Mouse (Mus musculus) left cerebral cortex, adult 18-20 months (tissue): ENCODE results near the gene Acp1. TPM values are rescaled to one million over a fixed set of nuclear protein-coding genes. Genes with fewer than 3 reads are reported as not detected.

ENCODE experiments used
- DNase-seq, 2 experiments: peaks; one replicate each; pipeline ENCODE4 v3.0.0; 2021 to 2022; ENCODE audit warnings: low spot score in 2 of 2, mixed read lengths in 1 of 2
- long read RNA-seq, 2 experiments: library from polyadenylated mRNA; stranded (forward); transcript quantifications; one replicate each; pipeline ENCODE4 v2.0.0; 2021
- total RNA-seq, 2 experiments: library from RNA; stranded (reverse); gene quantifications; 2 replicates each; pipeline ENCODE4 v1.2.3; 2021

Gene Acp1
- total RNA-seq: 10 to 100 TPM; 56.8 to 57.5 TPM
- long read RNA-seq, experiment 1, transcript Acp1-202 (6 exons, 2,754 nt): major isoform, 75 of 132 reads
- long read RNA-seq, experiment 1, transcript Acp1-201 (6 exons, 3,066 nt): minor isoform, 52 of 132 reads
- long read RNA-seq, experiment 1, partial matches to known transcripts: 1 of 132 reads
- long read RNA-seq, experiment 1, other reads (novel, unspliced or antisense): 3 of 132 reads
- long read RNA-seq, experiment 2, transcript Acp1-202 (6 exons, 2,754 nt): major isoform, 52 of 110 reads
- long read RNA-seq, experiment 2, transcript Acp1-201 (6 exons, 3,066 nt): minor isoform, 47 of 110 reads
- long read RNA-seq, experiment 2, partial matches to known transcripts: 0 of 110 reads
- long read RNA-seq, experiment 2, other reads (novel, unspliced or antisense): 10 of 110 reads

DNA sequence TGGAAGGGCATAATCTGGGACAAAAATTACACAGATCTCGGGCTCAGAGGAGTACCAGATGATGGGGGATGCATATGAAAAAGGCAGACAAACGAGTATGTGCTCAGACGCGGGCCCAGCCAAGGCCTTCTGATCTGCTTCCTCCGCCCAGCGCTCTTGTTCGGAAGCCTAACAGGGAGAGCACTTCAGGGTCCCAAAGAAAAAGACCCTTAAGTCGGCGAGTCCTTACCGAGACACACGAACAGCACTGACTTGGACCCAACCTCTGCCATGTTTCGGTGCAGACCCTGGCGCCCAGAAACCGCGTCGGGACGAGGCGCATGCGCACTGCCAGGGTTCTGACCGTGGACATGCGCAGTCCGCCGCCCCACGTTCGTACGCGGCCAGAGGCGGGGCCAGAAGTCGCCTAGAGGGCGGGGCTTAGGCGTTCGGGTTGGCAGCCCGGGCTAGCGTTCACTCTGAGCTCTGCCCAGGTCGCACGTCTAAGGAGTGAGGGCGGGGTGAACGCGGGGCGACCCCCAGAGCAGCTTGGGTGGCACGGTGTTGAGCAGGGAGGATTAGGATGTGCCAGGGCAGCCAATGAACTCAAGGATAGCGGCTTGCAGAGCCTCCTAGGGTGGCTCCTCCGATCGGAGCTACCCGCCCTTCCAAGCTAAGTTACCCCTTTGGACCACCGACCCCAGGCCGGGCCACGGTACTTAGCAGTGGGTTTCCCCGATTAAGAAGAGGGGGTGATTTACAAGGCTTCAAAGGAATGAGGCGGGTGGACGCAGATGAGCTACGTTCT lies at the start of gene Acp1, which contains the start of gene Sh3yl1:
TSS of gene Acp1 (minus strand) at position 329 of the 787 bp plus-strand sequence.
TSS of gene Sh3yl1 (plus strand) at position 408 of the 787 bp plus-strand sequence.
- peak; percentile 93 to 95 for DNase-seq

DNA sequence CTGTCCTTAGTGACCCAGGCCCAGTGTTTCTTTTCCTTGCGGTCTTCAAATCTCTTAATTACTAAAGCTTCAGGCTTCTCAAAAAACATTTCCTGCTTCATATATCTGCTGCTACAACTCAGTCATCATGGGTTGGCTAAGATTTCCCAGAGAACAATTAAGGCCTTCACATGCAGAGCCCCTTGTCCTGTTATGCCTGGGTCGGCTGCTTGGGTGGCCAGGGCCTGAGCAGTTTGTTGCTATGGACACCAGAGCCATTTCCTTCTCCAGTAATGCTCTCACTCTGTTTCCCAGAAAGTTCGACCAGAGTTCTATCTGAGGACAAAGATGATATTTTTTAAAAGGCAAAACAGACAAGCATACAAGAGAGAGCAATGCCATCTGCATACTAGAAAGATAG lies 32.8 kb upstream of the Acp1 start:
- DNase-seq: no peak

DNA sequence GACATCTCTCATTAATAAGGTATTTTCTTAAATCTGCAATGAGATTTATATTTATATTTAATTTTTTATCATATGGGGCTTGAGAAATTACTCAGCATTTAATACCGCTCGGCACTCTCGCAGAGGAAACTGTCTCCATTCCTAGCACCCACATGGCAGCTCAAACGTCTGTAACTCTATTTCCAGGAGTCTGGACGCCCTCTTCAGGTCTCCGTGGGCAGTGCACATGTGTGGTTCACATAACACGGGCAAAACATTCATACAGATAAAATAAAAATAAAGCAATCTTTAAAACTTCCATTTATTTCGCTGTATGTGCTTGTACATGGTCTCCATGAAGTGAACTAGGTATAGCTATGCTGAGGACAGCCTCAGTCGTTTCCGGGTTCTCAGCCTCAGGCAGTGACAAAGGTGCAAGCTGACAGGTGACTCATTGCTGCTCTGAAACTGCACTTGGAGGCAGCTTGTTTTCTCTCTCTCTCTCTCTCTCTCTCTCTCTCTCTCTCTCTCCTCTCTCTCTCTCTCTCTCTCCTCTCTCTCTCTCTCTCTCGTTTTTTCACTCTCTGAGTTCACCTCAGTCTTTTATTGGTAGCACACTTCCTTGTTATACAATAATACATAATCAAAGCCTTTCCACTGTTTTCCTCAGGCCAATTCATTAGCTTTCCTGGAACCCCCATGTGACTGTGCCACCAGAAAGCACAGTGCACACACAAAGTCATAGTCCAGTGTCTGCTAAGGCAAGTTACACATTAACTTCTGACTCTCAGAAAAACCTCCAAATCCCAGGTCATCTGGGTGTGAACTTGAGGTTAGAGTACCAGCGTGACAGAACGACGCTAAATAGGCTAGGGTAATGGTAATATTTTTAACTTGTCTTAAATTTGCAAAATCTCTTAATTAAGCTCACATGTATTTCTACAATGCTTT lies 31.9 kb upstream of the Acp1 start:
- DNase-seq: no peak

DNA sequence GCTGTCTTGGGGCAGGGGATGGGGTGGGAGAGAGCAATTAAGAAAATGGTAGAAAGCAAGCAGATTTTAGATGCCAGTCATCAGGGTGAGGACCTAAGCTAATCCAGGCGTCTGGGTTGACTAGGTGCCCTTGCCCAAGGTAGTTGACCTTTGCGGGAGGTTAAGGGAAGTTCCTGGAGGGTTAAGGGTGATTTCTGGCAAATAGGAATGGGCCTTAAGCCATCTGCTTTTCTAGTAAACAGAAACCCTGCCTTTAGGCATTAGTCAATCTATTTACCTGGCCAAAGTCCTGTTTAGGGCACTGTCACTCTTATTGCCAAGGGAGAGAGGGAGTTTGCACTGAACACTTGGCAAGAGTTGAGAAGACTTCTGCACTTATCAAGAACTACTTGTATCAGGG lies 25.5 kb upstream of the Acp1 start:
- no peak for DNase-seq

DNA sequence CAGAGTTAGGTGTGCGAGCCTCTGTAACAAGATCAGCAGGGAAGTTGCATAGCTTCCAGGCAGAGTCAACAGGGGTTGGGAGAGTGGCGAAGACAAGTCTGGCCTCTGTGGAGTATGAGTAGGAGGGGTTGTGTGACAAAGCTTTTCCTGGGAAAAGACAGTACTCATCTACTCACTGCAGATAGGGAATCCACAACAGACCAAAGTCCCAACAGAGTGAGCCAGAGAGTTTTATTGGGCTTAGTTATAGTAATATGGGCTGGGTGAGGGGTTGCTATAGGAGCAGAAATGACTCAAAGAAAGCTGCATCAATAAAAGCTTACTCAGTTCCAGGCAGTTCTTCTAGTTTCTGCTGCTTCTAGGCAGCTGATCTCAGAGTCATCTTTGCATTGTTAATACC lies 21.9 kb upstream of the Acp1 start:
- DNase-seq: no peak

DNA sequence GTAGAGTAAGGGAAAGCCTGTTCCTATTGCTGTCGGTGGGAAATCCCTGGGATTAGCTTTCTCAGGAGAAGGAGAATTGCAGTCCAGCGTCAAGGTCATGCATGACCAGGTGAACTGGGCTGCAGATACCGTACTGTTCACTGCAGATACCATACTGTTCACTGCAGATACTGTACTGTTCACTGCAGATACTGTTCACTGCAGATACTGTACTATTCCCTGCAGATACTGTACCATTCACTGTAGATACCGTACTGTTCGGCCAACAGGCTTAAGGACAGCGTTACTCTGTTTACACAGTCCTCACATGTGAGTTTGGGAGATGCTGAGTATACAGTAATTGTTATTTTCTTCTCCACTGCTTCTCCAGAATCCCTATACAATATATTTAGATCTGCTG lies 16.8 kb upstream of the Acp1 start:
- no peak for DNase-seq

DNA sequence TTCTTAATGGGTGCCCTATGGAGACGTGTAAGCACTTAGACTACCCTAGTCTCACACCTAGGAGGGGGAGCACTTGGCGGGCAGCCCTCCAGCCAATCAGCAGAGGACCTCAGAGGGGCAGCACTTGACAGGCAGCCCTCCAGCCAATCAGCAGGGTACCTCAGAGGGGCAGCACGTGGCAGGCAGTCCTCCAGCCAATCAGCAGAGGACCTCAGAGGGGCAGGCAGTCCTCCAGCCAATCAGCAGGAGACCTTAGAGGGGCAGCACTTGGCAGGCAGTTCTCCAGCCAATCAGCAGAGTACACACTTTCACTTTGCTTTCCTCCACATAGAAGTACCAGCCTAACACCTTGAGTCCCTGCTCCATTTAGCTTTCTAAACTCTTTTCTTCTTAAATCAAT lies 11.0 kb upstream of the Acp1 start:
- no peak for DNase-seq

DNA sequence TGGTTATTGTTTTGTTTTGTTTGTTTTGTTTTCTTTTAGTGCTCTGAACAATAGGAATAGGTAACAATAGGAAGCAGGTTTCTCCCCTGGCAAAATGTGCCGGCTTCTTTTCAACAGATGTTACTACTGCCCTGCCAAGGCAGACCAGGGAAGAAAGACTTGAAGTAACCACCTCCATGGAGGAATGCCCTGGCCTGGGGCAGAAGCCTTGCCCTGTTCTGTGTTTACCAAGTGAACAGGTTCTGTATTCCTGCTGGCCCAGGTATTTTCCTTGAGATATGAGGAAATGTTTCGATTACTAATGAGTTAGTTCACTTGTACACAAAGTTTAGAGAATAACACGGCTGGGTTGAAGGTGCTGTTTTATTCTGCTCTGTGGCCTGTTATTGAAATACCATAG lies 1.5 kb upstream of the Acp1 start:
- no peak for DNase-seq

DNA sequence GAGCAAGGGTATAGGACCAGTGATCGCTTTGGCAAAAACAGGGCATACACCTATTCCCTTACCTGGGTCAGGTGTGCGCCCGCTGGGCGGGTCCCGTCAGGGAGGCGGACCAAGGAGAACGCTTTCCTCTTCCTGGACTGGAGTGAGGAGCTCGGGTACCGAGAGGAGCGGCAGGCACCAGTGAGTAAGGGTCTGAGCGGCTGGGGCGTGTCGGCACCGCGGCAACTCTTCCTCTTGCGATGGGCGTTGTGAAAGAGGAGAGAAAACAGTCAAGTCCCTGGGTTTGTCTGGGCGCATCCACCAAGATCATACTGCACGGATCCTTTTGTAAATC lies 626 bp upstream of the Acp1 start:
- DNase-seq: peak in 1 of 2 experiments; percentile 28

DNA sequence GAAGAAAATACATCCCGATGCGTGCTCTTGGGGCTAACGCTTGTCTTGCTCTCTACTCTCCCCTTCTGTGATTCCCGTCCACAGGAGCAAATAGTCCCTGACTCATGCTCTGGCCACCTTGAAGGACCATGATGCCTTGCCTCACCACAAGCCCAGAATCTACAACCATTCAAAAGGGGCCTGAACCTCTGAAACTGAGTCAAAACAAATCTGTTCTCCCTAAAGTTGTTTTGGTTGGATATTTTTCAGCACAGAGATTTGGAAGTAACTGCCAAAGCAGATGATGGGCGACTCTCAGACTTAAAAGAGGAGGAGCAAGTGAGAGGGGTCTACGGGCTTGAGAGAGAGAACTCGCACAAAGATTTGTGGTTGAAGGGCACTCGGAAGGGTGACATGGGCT lies 529 bp downstream of the Acp1 start:
- no peak for DNase-seq

DNA sequence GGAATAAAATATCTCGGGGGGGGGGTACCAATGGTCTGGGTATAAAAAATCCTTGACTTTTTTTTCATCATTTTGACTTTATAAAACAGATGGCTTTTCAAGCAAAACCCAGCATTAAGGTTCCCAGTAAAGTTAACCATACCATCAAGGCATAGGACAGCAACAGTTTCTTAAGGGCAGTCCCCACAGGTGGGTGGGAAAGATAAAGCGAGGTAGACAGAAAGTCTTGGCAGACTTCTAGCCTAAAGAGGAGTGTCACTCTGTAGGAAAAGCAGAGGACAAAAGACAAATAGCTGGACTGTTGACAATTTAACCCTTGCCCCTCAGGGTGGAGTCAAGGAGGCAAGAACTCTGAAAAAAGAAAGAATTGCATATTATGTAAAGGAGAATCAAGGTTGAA lies 1.5 kb downstream of the Acp1 start:
- DNase-seq: no peak

DNA sequence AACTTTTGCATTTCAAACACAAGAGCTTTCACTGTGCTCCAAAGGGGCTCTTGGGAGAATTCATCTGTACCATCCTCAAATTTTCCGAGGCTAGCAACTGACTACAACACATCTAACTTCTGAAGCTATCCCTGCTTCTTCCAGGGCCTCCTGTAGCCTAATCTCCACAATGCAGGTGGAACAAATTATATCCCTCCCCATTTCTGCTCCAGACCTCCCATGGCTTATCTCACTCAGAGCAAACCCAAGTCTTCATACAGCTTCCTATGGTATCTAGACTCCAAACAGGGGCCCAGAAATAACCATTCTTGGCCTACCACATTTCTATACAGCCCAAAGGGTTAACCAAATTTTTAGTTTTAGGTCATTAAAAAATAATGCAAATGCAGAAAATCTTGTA lies 2.7 kb downstream of the Acp1 start:
- DNase-seq: no peak

DNA sequence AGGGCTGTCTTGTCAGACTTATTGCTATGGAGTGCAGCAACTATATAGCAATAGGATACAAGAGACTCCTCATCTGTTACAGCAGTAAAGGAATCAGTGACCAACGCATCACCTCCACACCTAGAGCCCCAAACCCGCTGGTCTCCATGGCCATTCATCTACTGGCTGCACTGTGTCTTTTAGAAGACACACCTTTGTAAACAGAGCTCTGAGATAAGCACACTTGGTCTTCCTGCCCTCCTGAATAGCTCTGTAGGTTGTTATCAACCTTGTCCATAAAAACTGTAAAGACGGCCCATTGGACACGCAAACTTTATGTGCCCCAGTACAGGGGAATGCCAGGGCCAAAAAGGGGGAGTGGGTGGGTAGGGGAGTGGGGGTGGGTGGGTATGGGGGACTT lies 14.3 kb downstream of the Acp1 start:
- DNase-seq: no peak

DNA sequence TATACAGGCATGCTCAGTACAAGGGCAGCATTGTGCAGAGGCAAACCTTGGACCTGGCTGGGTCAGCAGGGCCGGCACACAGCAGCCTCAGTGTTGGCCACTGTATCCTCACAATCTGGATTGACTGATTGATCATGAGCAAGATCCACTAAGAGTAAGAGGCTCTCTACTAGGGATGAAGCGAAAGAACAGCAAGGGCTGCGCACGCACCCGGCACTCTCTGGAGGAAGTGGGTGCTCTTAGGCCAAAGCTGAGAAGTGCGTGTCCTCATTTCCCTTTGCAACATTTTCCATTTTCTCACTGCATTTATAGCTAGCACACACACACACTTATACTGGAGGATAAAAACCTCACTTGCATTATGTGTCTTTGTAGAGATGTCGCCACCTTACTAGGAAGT lies 20.0 kb downstream of the Acp1 start:
- no peak for DNase-seq

DNA sequence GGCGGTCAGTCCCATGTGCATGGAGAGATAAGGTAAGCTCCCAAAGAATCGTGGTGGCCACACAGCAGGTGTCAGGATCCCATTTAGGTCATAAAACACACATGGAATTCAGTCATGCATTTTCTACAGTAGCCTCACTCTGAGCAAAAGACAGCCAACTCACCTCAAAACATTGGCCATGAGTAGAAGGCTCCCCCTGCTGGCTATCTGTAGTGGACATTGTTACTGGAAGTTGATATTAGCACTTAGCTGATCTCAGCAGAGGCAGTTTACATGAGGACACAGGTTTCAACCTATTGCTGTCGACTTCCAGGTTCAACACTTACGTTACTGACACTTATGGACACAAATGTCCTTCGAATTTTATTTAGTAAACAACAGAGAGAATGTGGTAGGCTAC lies 21.3 kb downstream of the Acp1 start:
- DNase-seq: peak; percentile 74 to 81

DNA sequence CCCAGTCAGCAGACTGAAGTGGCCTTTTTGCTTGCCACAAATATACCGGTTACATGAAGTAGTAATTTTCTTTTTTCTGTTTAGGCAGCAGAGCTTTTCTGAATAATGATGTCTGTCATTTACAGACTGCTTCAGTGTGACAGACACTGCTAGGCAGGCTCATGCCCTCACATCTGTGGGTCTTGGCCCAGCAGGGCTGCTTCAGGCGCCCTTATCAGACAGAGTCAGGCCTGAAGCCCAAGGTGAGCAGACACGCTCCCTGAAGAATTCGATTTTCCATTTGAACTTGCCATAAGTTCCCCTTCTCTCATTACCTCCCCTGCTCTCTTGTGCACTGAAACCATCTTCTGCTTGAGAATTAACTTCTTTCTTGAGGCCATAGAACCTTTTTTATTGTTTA lies 23.4 kb downstream of the Acp1 start:
- DNase-seq: no peak

DNA sequence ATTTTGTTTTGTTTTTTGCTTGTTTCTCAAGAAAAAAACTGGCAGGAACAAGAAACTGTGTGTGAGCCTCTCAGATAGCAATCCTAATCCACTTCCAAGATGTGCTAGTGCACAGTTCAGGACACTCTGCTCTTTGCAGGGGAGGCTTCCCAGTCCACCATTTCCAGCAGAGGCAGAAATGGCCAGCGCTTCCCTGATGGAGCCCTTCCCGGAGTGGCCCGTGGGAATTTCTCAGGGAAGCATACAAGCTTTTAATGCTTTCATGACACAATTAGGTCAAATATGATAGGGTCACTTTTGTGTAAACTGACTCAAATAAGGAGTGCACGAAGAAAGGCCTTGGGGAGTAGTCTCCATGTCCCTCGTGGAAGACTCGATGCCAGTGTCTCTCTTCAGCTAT lies 25.5 kb downstream of the Acp1 start:
- DNase-seq: no peak

DNA sequence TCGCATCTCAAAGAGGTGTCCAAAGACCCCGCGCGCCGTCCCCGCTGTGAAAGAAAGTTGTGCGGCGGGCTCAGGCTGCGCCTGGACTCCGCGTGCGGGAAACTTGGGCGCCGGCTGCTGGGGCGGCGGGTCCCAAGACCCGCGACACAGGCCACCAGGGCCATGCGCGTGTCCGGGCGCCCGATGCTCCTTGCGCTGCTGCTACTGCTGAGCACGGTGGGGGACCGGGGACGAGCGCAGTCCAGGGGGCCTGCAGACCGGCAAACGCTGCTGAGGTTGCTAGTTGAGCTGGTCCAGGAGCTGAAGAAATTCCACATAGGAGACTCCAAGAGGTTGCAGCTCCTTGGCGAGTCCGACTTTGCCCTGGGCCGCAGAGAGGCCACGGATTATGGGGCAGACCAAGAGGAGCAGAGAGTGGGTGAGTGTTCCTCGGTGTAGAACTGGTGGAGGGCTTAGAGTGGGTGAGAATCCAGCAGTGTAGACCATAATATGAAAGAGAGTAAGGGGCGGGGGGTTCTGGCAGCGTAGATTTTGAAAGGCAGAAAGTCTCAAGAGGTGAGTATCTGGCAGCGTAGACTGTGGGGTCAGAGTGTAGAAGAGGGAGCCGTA lies 26.7 kb downstream of the Acp1 start:
- no peak for DNase-seq

DNA sequence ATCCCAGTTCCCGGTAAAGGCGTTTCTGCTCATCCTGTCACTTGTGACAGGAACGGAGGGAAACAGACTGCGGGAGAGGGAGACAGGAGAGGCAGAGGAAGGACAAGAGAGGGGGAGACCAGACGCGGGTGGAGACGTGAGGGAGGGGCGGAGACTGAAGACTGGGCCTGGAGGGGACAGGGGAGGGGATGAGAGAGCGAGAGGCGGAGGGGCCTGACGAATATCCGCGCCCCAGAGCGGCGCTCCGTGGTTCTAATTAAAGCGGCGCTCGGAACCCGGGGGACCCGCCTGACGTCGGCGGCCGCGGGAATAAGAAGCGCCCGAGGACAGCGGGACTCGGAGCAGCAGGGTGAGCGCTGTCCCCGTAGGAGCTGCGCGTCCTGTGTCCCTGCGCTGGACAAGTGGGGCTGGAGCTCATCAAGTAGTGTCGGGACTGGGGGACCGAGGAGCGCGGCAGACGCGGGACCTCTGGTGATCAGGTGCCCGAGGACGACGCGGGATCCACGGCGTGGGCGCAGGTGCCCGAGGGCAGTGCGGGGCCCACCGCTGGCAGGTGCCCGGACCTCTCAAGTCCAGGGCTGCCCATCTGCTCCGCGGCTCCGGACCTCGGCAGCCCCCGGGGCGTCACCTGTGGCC lies 27.3 kb downstream of the Acp1 start, which contains the start of gene Alkal2:
TSS of gene Alkal2 (plus strand) at position 337 of the 636 bp plus-strand sequence.
- no peak for DNase-seq

DNA sequence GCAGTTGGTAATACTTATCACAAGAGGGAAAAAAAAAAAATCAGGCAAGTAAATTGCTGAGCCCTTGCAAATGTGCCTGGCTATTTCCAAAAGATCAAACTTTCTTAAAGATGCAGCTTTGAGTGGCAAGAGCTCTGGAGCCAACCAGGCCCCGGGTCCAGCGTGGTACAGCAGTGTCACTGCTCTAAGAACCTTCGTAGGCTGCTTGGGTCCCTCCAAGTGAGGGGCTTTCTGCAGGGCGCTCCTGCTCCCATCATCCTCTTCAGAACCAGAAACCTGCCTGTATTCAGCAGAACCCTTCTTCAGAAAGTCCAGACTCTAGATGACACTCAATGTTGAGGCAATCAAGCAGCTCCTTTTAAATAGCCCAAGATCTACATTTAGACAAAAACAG lies 27.8 kb downstream of the Acp1 start:
- no peak for DNase-seq

DNA sequence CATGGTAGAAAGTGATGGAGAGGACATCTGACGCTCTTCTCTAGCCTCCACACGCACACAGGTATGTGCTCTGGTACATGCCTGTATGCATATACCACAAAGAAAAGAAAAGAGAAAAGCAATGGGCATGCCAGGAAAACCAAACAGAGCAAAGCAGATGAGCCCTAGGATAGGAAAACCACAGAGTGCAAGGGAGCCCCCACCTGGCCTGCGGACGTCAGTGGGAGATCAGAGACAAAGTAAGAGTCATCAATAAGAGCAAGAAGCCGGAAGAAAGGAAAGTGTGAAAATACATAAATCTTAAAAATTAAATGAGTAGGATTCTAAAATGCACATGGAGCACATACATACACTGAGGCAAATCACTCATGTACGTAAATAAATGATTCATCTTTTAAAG lies 31.9 kb downstream of the Acp1 start:
- DNase-seq: no peak
